Mouse (Mus musculus): Measurements from ENCODE around the gene B4galt7.

DNA sequence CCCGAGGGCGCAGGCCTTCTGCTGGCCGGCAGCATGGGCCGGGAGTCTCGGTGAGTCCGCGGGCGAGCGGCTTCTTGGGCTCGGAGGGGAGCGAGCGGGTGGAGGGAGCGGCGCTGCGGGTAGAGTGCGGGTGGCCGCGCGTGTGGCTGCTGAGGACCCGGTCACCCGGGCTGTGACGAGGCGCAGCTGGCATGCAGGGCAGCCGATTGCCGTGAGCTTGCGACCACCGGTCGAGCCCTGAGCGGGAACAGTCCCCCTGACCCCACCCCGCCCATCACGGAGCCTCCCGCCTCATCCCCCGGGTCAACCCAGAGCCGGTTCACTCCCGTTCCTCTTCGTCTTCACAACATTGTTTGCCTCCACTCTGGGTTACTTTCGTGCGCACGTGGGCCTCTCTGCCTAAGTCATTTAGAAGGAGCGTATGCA is 35.5 kb downstream of the B4galt7 start:
- TF ChIP-seq EP300 (IDR thresholded peaks at IDR 0.05; ENCODE audit: low read depth) (no peak), CTCF (IDR thresholded peaks at IDR 0.05; ENCODE audit: low read depth) (no peak)
